Mouse (Mus musculus): ENCODE measurements at regions not wholly inside any gene's neighbourhood (a gene's known extent, or its start where the extent isn't known, plus 50 kb on each side); places are given as distances from the start of the nearest gene placed in this dataset.

DNA sequence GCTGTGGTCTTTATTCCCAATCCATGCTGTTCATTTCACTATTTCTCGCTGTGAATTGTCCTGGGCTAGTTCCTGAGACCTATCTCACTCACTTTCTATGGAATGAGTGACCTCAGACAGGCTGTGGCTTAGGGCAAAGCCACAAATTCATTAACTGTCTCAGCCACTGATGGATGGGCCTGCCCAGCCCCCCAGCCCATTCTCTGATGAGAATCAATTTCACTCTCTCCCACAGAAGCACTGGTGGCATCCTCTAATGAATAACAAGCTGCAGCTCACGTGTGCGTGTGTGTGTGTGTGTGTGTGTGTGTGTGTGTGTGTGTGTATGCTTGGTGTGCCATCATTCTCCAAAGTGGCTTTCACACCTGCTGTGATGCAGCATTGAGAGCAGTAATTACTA lies 2149.3 kb upstream of the Lrrc6 start:
- Histone ChIP-seq H3K4me3 (ENCODE audit: control insufficient read depth in 1 of 2, insufficient read depth in 1 of 2, low read depth in 2 of 2, low read length in 2 of 2) (no peak overlapping the region), H3K27me3 (ENCODE audit: control insufficient read depth in 1 of 2, insufficient read depth in 2 of 2, low read length in 2 of 2) (no peaks in the 10 kb centered on the region), H3K4me1 (ENCODE audit: control insufficient read depth in 1 of 2, insufficient read depth in 2 of 2, low read length in 2 of 2) (no peaks in the 10 kb centered on the region), H3K9ac (ENCODE audit: control insufficient read depth, low read depth, low read length, poor library complexity, severe bottlenecking) (no peak overlapping the region), H3K9me3 (replicated peaks; ENCODE audit: insufficient read depth, low read length) (no peaks in the 10 kb centered on the region), H3K36me3 (ENCODE audit: control insufficient read depth in 1 of 2, insufficient read depth in 2 of 2, low read length in 2 of 2) (no peaks in the 10 kb centered on the region), H3K27ac (ENCODE audit: control insufficient read depth, low read depth, low read length) (no peak overlapping the region), H3K79me2 (ENCODE audit: control insufficient read depth, insufficient read depth, low read length, poor library complexity) (no peaks in the 10 kb centered on the region)
- DNase-seq (ENCODE audit: low read depth, low spot score): no peak
- TF ChIP-seq UBTF (IDR thresholded peaks at IDR 0.05; ENCODE audit: borderline replicate concordance, insufficient read depth, low read depth, low read length) (no peak), MYC (IDR thresholded peaks at IDR 0.05; ENCODE audit: low read depth, low read length) (no peak), JUND (IDR thresholded peaks at IDR 0.05; ENCODE audit: low read depth, low read length) (no peak), RCOR1 (IDR thresholded peaks at IDR 0.05; ENCODE audit: low read depth, low read length) (no peak), GABPA (IDR thresholded peaks at IDR 0.05; ENCODE audit: low read depth, low read length) (no peak), ELF1 (IDR thresholded peaks at IDR 0.05; ENCODE audit: low read depth, low read length) (no peak), RAD21 (IDR thresholded peaks at IDR 0.05; ENCODE audit: low read depth, low read length) (no peak), CTCF (IDR thresholded peaks at IDR 0.05 in 2 of 3, conservative IDR thresholded peaks at IDR 0.05 in 1 of 3; ENCODE audit: control insufficient read depth in 1 of 3, insufficient read depth in 1 of 3, low read depth in 2 of 3, low read length in 3 of 3, poor library complexity in 1 of 3, severe bottlenecking in 1 of 3) (no peak), USF1 (IDR thresholded peaks at IDR 0.05; ENCODE audit: low read depth, low read length) (no peak), SIN3A (IDR thresholded peaks at IDR 0.05; ENCODE audit: low read length) (no peak), CHD1 (IDR thresholded peaks at IDR 0.05; ENCODE audit: low read depth, low read length) (no peak), ZC3H11A (IDR thresholded peaks at IDR 0.05; ENCODE audit: low read depth, low read length) (no peak), POLR2AphosphoS2 (IDR thresholded peaks at IDR 0.05; ENCODE audit: low read length) (no peak), TCF12 (IDR thresholded peaks at IDR 0.05; ENCODE audit: low read depth, low read length) (no peak), ZMIZ1 (IDR thresholded peaks at IDR 0.05; ENCODE audit: low read depth, low read length) (no peak)

GRCm38 (mm10) chr15:68646865-68647264 lies 2146.2 kb upstream of the Lrrc6 start:
- Histone ChIP-seq H3K27ac (ENCODE audit: control insufficient read depth, low read depth, low read length) (no peak overlapping the region), H3K9ac (ENCODE audit: control insufficient read depth, low read depth, low read length, poor library complexity, severe bottlenecking) (no peak overlapping the region), H3K27me3 (ENCODE audit: control insufficient read depth in 1 of 2, insufficient read depth in 2 of 2, low read length in 2 of 2) (no peaks in the 10 kb centered on the region), H3K4me3 (ENCODE audit: control insufficient read depth in 1 of 2, insufficient read depth in 1 of 2, low read depth in 2 of 2, low read length in 2 of 2) (no peak overlapping the region), H3K4me1 (ENCODE audit: control insufficient read depth in 1 of 2, insufficient read depth in 2 of 2, low read length in 2 of 2) (no peaks in the 10 kb centered on the region), H3K36me3 (ENCODE audit: control insufficient read depth in 1 of 2, insufficient read depth in 2 of 2, low read length in 2 of 2) (no peaks in the 10 kb centered on the region), H3K79me2 (ENCODE audit: control insufficient read depth, insufficient read depth, low read length, poor library complexity) (no peaks in the 10 kb centered on the region), H3K9me3 (replicated peaks; ENCODE audit: insufficient read depth, low read length) (no peaks in the 10 kb centered on the region)
- no peak for DNase-seq (ENCODE audit: low read depth, low spot score)
- TF ChIP-seq HCFC1 (IDR thresholded peaks at IDR 0.05; ENCODE audit: low read depth, low read length): no peak
- TF ChIP-seq CHD1 (IDR thresholded peaks at IDR 0.05; ENCODE audit: low read depth, low read length): no peak
- no peak for TF ChIP-seq MYC (IDR thresholded peaks at IDR 0.05; ENCODE audit: low read depth, low read length)
- no peak for TF ChIP-seq TAL1 (IDR thresholded peaks at IDR 0.05; ENCODE audit: low read length)
- no peak for TF ChIP-seq MXI1 (IDR thresholded peaks at IDR 0.05; ENCODE audit: low read depth, low read length)
- TF ChIP-seq USF2 (IDR thresholded peaks at IDR 0.05; ENCODE audit: borderline replicate concordance in 1 of 2, insufficient read depth in 1 of 2, low read depth in 1 of 2, low read length in 2 of 2): no peak
- TF ChIP-seq NRF1 (IDR thresholded peaks at IDR 0.05; ENCODE audit: insufficient read depth, low read depth, low read length, poor library complexity, severe bottlenecking): no peak

Data from MEL (cell line).